Mouse (Mus musculus): ENCODE data around the gene Sstr5. TPM values are rescaled to one million over a fixed set of nuclear protein-coding genes. Genes with fewer than 3 reads are reported as not detected.

Sstr5 gene
- total RNA-seq, 2 experiments from 2014 or later, result not detected

Other genes starting within 250 kb of the Sstr5 start
- gene Baiap3, start 240.9 kb downstream of the Sstr5 start, total RNA-seq (2014; fragmentation: Nextera tagmentation), result 7.6 and 9.1 TPM in 2 replicates
- gene Baiap3, start 240.9 kb downstream of the Sstr5 start, total RNA-seq (2017), result 3.8 and 11.9 TPM in 2 replicates
- 356 and 387 TPM in 2 replicates for gene Ube2i, start 222.7 kb downstream of the Sstr5 start, total RNA-seq (2014; fragmentation: Nextera tagmentation)
- 268 and 276 TPM in 2 replicates for gene Ube2i, start 222.7 kb downstream of the Sstr5 start, total RNA-seq (2017)
- gene Prss34, start 198.9 kb downstream of the Sstr5 start, total RNA-seq (2014; fragmentation: Nextera tagmentation), result 2.4 and 94.9 TPM in 2 replicates
- 21.6 and 23.7 TPM in 2 replicates for gene Prss34, start 198.9 kb downstream of the Sstr5 start, total RNA-seq (2017)
- gene Prss28, start 188.6 kb downstream of the Sstr5 start, total RNA-seq (2014; fragmentation: Nextera tagmentation), result not detected in 2 replicates
- gene Prss28, start 188.6 kb downstream of the Sstr5 start, total RNA-seq (2017), result not detected in 2 replicates
- not detected in 2 replicates for gene Prss29, start 178.6 kb downstream of the Sstr5 start, total RNA-seq (2014; fragmentation: Nextera tagmentation)
- gene Prss29, start 178.6 kb downstream of the Sstr5 start, total RNA-seq (2017), result not detected in 2 replicates
- gene Tpsab1, start 151.7 kb downstream of the Sstr5 start, total RNA-seq (2014; fragmentation: Nextera tagmentation), result not detected in 2 replicates
- not detected in 2 replicates for gene Tpsab1, start 151.7 kb downstream of the Sstr5 start, total RNA-seq (2017)
- not detected in 2 replicates for gene Tpsb2, start 131.0 kb downstream of the Sstr5 start, total RNA-seq (2014; fragmentation: Nextera tagmentation)
- gene Tpsb2, start 131.0 kb downstream of the Sstr5 start, total RNA-seq (2017), result not detected in 2 replicates
- not detected in 2 replicates for gene Tpsg1, start 128.0 kb downstream of the Sstr5 start, total RNA-seq (2014; fragmentation: Nextera tagmentation)
- gene Tpsg1, start 128.0 kb downstream of the Sstr5 start, total RNA-seq (2017), result not detected in 2 replicates
- not detected in 2 replicates for gene Cacna1h, start 63.5 kb downstream of the Sstr5 start, total RNA-seq (2014; fragmentation: Nextera tagmentation)
- not detected in 2 replicates for gene Cacna1h, start 63.5 kb downstream of the Sstr5 start, total RNA-seq (2017)
- gene Tekt4, start 42.7 kb downstream of the Sstr5 start, total RNA-seq (2014; fragmentation: Nextera tagmentation), result not detected in 2 replicates
- gene Tekt4, start 42.7 kb downstream of the Sstr5 start, total RNA-seq (2017), result not detected in 2 replicates
- gene Sox8, start 73.4 kb upstream of the Sstr5 start, total RNA-seq (2014; fragmentation: Nextera tagmentation), result 1.1 TPM in 1 of 2 replicates, not detected in the other
- gene Sox8, start 73.4 kb upstream of the Sstr5 start, total RNA-seq (2017), result not detected in 2 replicates
- 34.0 and 36.8 TPM in 2 replicates for gene Lmf1, start 81.8 kb upstream of the Sstr5 start, total RNA-seq (2014; fragmentation: Nextera tagmentation)
- gene Lmf1, start 81.8 kb upstream of the Sstr5 start, total RNA-seq (2017), result 6.9 and 10.7 TPM in 2 replicates
- not detected in 2 replicates for gene Gng13, start 219.9 kb upstream of the Sstr5 start, total RNA-seq (2014; fragmentation: Nextera tagmentation)
- gene Gng13, start 219.9 kb upstream of the Sstr5 start, total RNA-seq (2017), result not detected in 2 replicates
- 16.8 and 29.8 TPM in 2 replicates for gene Chtf18, start 230.1 kb upstream of the Sstr5 start, total RNA-seq (2014; fragmentation: Nextera tagmentation)
- 17.0 and 22.4 TPM in 2 replicates for gene Chtf18, start 230.1 kb upstream of the Sstr5 start, total RNA-seq (2017)
- gene Rpusd1, start 230.4 kb upstream of the Sstr5 start, total RNA-seq (2014; fragmentation: Nextera tagmentation), result 10.9 and 15.6 TPM in 2 replicates
- gene Rpusd1, start 230.4 kb upstream of the Sstr5 start, total RNA-seq (2017), result 4.2 and 6.6 TPM in 2 replicates
- not detected in 2 replicates for gene Mslnl, start 238.8 kb upstream of the Sstr5 start, total RNA-seq (2014; fragmentation: Nextera tagmentation)
- not detected in 2 replicates for gene Mslnl, start 238.8 kb upstream of the Sstr5 start, total RNA-seq (2017)

Data from granulocyte monocyte progenitor cell, adult 5-6 weeks (primary cell).